Mouse (Mus musculus): Measurements from ENCODE around the gene Atf1.
"Not testable (repeated sequence)": the region's sequence is repeated elsewhere in the genome, so short reads cannot be mapped to it uniquely, and the experiment has no call there.

The Atf1 gene

GRCm38 (mm10) chr15:100263246-100263905 lies 35.8 kb downstream of the Atf1 start:
- DNase-seq = peak; percentile 21

- DNase-seq = no peak
Observed at GRCm38 (mm10) chr15:100265586-100266325, 38.1 kb downstream of the Atf1 start.

GRCm38 (mm10) chr15:100268916-100269315 lies 41.3 kb downstream of the Atf1 start:
- DNase-seq = no peak

GRCm38 (mm10) chr15:100269776-100270175 lies 42.2 kb downstream of the Atf1 start:
- DNase-seq = no peak

- not testable (repeated sequence) for DNase-seq
Observed at GRCm38 (mm10) chr15:100270609-100271008, 43.0 kb downstream of the Atf1 start.

GRCm38 (mm10) chr15:100271411-100271810 lies 43.8 kb downstream of the Atf1 start:
- no peak for DNase-seq

- DNase-seq = not testable (repeated sequence)
Observed at GRCm38 (mm10) chr15:100273791-100274308, 46.2 kb downstream of the Atf1 start.

- DNase-seq = no peak
Observed at GRCm38 (mm10) chr15:100274790-100275559, 47.4 kb downstream of the Atf1 start.

GRCm38 (mm10) chr15:100276403-100276802 lies 48.8 kb downstream of the Atf1 start:
- DNase-seq = no peak

- DNase-seq = no peak
Observed at GRCm38 (mm10) chr15:100277586-100277985, 50.0 kb downstream of the Atf1 start.

- no peak for DNase-seq
Observed at GRCm38 (mm10) chr15:100280626-100281025, 53.0 kb downstream of the Atf1 start, which contains the start of gene Tmprss12. Gene Tmprss12 (plus strand): TSS chr15:100280837.

- DNase-seq = no peak
Observed at GRCm38 (mm10) chr15:100288980-100289379, 61.4 kb downstream of the Atf1 start.

- no peak for DNase-seq
Observed at GRCm38 (mm10) chr15:100290858-100291257, 63.2 kb downstream of the Atf1 start.

GRCm38 (mm10) chr15:100292326-100292725 lies 64.7 kb downstream of the Atf1 start:
- DNase-seq = no peak

GRCm38 (mm10) chr15:100297856-100298255 lies 70.2 kb downstream of the Atf1 start:
- no peak for DNase-seq

- DNase-seq = no peak
Observed at GRCm38 (mm10) chr15:100300499-100300898, 72.9 kb downstream of the Atf1 start.

- DNase-seq = no peak
Observed at GRCm38 (mm10) chr15:100301556-100301955, 73.9 kb downstream of the Atf1 start.

GRCm38 (mm10) chr15:100303428-100304018 lies 75.9 kb downstream of the Atf1 start:
- DNase-seq = no peak

- DNase-seq = peak; percentile 88
Observed at GRCm38 (mm10) chr15:100304019-100304991, 76.7 kb downstream of the Atf1 start, which contains the start of gene Mettl7a1. Gene Mettl7a1 (plus strand): TSS chr15:100304140.

GRCm38 (mm10) chr15:100306201-100306600 lies 78.6 kb downstream of the Atf1 start:
- no peak for DNase-seq

- DNase-seq = peak; percentile 46
Observed at GRCm38 (mm10) chr15:100307438-100308096, 79.9 kb downstream of the Atf1 start.
